Mouse (Mus musculus): ENCODE data around the gene Alg2.

DNA sequence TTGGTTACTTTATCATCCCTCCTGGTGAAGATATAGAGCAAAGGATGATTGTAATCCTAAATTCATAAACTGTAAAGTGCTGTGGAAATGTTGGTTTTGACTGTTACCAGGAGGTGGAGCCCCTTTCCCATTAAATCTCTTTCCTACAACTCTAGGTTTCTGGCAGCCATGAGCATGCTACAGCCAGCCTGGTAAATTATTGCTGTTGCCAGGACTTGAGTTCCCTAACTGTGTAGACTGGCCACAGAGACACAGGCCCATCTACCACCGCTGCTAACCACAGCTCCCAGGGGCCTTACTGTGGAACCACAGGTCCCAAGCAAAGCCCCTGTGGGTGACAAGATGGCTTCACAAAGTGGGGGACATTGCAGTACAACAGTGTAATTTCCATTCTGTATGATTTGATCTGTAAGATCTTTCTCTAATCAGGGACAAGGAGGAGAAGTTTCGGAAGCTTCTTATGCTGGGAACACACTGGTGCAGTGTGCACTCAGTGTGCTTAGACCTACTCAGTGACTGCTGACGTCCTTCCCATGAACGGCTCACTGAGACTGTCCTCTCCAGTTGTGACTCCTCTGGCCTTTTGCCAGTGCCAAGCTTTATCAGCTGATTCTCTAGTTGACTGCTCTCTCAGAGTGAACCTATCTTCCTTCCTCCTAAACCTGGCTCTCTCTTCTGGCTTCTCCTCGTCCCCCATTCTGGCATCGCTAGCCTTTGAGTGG, 47.9 kb upstream of the Alg2 start:
- TF ChIP-seq TCF12 (IDR thresholded peaks at IDR 0.05; ENCODE audit: insufficient read depth, poor library complexity, severe bottlenecking) (no peak), USF1 (IDR thresholded peaks at IDR 0.05; ENCODE audit: low read depth) (no peak)

Measured in myocyte (in vitro differentiated cells).